Mouse (Mus musculus) testis, postnatal 10 days (tissue): ENCODE measurements around the gene Ppm1f.
A peak's percentile ranks its signal among the peaks of the same experiment; 100 is the strongest.
"Not testable (repeated sequence)": the region's sequence is repeated elsewhere in the genome, so short reads cannot be mapped to it uniquely, and the experiment has no call there.

ENCODE experiments used
- DNase-seq: peaks from one replicate; pipeline ENCODE4 v3.0.0; 2021; ENCODE audit warnings: low spot score

The Ppm1f gene

DNA sequence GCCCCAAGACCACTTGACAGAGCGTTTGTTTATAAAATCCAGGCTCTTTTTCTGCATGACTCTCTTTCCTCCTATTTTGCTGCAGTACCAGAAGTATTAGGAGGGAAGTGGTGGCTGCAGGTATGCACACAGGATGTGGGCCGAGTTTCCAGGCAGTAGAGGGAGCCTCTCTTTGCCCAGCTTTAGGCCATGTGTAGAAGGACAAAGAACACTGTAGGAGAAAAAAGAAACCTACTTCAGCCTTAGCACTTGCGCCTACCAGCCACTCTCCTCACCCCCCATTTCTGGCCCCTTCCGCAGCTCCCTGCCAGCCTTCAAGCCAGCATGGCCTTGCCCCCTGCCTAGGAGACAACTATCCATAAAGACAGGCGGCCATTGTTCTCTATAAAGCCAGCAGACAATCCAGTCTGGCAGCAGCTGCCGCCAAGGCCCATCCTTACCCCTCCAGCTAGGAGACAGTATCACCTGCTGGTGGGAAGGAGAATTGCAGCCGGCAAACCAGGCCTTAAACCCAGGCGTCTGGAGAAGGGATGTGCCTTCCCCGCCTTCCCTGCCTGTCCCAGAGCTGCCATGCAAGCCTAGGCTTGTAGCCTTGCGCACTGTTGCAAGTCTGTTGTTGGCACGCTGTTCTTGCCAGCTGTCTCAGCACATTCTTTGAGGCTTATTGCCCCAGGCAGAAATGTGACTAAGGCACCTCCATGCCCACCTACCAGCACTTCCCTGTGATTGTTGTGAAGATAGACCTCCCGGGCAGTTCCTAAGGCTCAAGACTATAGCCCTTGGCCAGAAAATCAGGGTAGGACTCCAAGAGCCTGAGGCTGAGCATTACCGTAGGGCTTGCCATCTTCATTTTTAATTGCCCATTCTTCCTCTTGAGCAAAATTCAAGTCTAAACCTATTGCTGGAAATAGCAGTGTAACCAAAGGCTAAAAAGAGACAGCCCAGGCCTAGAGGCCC lies 15.7 kb downstream of the Ppm1f start:
- DNase-seq = peak; percentile 81

DNA sequence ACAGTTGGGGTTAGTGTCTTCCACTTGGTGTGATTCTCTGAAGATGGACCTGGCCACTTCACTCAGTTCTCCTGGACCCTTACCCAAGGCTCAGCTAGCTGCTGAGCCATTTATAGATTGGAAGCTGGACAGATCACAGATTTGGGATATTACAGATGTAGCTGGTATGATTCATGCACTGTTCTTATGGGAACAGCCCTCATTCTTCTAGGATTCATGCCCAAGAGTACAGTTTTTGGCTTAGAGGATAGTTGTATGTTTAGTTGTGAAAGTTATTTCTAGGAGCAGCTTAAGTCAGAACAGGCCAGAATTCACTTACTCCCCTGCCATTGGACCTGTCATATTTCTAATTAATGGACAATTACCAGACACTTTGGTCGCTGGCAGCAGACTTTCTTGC lies 17.2 kb downstream of the Ppm1f start:
- no peak for DNase-seq

DNA sequence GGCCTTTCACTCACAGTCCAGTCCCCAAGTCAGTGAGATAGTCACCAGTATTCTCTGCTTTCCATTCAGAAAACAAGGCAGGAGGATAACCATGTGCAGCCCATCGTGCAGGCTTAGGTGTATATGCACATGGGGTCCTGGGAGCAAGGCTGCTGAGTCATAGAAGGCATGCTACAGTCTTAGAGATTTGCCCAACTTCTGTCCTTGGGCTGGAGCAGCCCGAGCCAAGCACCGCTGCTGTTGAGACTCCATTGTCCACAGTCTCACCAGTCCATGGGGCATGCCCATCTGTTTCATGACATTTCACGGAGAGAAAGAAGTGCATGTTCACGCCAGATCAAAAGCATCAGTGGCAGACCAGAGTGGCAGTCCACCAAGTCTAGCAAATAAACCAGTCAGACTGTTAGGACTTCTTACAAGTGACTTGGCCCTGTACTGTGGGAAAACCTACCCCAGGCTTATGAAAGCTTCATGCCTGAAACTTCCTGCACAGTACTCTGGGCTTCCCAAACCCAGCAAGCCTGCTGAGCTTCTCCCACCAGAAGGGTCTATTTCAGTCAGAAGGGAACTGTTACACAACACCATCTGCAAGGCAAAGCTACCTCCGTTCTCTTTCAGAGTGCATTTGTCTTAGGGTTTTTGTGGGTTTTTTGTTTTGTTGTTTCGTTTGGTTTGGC lies 22.3 kb downstream of the Ppm1f start:
- DNase-seq = no peak

DNA sequence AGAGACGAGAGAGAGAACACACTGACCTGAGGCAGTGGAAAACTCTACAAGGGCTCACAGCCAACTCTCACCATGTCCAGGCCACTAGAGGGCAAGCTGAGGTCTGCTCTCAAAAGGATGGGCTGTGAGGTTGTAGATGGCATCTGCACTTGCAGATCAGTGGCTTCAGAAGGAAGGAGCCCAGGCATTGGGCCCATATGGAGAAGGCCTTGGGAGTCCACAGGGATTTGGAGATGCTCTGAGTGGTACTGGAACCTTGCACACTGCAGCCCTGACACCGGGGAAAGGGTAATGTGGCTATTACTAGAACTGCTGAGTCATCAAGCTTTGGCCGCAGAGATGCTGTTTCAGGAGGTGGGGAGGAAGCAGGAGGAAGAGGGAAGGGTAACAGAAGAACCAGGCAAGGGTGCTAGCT lies 24.8 kb downstream of the Ppm1f start:
- DNase-seq = no peak

DNA sequence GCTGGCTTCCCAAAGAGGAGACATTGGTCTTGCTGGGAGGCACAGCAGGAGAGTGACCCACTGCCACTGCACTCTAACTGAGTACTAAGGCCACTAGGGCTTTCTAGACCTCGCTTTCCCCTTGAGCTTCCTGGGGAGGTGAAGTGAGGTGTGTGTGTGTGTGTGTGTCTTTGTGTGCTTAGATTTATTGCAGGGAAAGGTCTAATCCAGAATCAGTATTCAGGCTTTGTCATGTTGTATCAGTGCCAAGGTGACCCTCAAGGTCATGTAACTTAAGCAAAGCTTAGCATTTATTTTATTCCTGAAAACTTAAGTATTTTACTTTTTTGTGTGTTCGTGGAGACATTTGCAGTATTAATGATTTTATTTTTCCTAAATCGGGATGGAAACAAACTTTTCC lies 28.2 kb downstream of the Ppm1f start:
- DNase-seq = no peak

DNA sequence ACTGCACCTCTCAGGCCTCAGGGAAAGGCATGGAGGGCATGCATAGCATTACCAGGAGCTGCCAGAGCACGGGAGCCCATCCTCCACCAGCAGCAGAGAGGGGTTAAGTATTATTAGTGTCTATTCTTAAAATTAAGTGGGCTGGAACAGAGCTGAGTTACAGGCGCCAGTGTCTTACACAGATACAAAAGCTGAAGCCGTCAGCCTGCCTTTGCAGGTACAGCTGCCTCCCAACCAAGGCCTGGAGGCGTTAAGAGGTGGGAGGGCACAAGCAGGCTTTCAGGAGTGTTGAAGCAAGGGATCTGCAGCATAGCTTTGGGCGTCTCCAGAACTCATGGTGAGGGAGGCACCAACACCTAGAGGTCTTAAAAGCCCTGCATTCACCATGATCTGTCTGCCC lies 30.3 kb downstream of the Ppm1f start:
- DNase-seq = no peak

DNA sequence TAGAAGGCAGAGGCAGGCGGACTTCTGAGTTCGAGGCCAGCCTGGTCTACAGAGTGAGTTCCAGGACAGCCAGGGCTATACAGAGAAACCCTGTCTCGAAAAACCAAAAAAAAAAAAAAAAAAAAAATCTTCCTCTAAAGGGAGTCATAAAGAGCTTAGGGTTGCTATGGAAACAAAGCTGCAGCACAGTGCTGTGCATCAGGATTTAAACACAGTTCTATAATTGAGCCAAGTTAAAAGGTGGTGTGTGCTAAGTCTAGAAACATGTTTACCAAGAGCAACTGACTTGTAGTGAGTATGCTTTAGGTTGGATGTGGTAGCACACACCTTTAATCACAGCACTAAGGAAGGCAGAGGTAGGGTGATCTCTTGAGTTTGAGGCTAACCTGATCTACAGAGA lies 32.6 kb downstream of the Ppm1f start:
- DNase-seq = not testable (repeated sequence)

DNA sequence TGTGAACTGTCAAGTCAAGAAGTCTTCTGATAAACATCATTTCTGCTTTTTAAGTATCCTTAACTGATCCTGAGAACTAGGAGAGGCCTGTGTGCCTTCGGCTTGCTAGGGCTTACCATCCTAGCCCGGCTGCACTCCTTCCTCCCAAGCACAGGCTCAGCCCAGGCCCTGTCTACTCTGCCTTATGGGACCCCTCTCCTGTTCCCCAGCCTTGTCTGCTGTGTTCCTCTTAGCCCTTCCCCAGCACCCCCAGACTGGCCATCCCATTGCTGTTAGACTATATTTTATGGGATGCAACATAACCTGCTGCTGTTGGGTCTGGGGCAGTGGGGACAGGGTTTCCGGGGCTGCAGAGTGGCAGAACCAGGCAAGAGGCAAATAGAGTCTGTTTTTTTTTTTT lies 34.1 kb downstream of the Ppm1f start:
- peak; percentile 31 for DNase-seq

DNA sequence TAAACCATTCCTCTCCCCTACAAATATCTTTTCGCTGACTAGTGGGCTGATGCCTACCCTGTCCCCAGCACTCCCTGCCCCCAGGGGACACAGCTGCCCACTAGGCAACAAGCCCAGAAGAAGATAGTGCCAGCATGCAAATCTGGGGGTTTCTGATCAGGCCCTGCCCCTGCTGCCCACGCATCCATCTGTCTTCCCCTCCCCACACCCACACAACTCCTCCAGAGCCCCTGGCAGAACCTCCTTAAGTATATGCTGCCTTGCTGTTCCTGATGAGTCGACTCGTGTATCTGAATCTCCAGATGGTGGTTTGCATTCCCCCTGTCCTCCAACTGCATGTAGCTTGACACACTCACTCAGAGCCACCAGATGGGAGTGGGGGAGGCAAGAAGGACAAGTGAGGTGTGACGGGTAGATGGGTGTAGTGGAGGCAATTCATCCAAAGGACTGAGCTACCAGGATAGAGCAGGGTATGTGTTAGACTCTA lies 34.6 kb downstream of the Ppm1f start:
- DNase-seq = peak; percentile 34

DNA sequence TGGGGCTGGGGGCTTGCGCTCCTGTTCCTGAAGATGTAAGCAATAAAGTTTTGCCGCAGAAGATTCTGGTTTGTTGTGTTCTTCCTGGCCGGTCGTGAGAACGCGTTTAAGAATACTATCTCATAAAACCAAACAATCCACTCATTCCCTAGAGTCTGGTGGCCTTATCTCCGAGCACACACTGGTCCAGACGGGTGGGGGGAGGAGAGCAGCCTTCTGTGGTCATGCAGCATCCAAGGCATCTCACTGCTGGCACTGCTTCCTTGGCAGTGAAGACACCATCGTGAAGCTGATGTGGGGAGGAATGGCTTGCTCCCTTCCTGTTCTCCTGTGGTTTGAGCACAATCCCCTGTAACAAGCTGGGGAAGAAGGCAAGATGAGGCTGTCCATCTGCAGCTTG lies 43.3 kb downstream of the Ppm1f start:
- peak; percentile 16 for DNase-seq

DNA sequence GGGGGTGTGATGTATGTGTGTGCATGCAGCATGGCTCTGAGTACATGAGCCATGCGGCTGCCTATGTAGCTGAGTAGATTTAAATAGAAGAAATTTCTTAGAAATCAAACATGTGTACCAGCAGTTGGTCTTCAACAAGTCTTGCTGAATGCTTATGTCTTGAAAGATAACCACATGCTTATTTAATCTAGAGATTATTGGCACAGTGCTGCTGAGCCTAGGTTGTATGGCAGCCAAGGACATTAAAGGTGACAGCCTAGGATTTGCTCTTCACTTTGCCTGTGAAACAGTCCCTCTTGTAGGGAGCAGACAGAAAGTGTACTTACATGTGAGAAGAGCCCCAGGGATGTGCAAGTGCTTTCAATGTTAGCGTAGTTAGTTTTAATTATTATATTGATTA lies 44.8 kb downstream of the Ppm1f start:
- DNase-seq = no peak

DNA sequence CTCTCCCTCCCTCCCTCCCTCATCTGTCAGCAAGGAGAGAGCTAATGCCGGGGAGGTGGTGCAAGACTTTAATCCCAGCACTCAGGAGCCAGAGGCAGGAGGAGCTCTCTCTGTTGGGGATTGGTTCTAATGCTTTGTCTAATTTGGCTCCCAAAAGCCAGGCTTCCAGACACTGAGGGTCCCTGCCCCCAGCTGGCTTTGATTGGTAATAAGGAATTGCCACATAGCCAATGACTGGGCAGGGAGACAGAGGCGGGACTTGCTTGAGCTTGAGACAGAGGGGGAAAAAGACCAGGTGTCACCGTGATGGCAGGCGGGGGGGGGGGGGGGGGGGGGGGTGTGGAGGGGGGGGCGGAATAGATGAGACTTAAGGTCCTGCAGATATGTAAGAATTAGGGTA lies 62.3 kb downstream of the Ppm1f start:
- DNase-seq = no peak

DNA sequence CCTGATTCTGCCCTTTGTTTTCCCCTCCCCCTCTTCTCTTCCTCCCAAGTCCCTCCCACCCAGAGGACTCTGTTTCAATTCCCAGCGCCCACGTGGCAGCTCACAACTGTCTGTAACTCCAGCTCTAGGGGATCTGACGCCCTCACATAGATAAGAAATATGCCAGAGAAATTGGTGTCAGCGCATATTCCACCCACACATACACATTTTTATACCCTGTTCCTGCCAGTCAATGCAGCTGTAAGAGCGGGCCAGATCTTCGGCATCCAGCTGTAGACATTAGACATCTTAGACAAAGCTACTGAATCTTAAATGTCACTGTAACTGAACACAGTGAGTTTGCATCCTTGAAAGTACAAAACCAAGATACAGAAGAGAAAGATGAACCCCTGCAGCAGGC lies 63.6 kb downstream of the Ppm1f start:
- no peak for DNase-seq

DNA sequence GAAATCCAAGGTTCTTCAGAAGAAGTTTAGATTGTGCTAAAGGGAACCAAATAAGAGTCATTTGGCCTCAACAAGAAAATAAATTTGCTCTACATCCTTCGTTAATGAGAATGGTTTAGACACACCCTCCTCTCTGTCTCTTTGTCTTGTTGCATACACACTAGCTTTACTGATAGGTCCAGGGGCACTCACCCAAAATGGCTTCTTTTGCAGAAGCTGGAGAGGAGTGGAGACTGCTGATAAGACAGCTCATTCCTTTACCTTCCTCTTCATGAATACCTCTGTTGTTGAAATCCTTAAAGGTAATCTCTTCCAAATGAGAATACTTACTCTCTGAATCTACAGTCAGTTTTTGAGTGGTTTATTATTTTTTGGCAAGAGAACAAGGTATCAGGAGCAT lies 68.9 kb downstream of the Ppm1f start:
- DNase-seq = no peak

DNA sequence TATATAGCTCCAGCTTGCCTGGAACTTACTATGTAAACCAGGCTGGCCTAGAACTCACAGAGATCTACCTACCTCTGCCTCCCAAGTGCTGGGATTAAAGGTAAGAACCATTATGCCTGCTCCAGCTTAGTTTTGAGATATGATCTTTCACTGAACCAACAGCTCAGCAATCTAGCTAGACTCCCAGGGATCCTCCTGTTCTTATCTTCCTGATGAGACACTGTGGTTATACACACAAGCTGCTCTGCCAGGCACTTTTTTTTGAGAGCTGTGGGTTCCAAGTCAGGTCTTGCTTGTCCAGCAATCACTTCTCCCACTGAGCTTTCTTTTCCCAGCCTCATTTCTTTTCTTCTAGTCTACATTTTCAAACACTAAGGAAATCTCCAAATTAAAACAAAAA lies 70.0 kb downstream of the Ppm1f start:
- no peak for DNase-seq
